Mouse (Mus musculus) kidney, postnatal 36 days (tissue): ENCODE measurements around the gene Tfap2d.

Experiments
- DNase-seq, 2 experiments: peaks; one replicate each; pipeline ENCODE4 v3.0.0; 2021 to 2022; ENCODE audit warnings: mixed read lengths in 2 of 2

Gene Tfap2d

DNA sequence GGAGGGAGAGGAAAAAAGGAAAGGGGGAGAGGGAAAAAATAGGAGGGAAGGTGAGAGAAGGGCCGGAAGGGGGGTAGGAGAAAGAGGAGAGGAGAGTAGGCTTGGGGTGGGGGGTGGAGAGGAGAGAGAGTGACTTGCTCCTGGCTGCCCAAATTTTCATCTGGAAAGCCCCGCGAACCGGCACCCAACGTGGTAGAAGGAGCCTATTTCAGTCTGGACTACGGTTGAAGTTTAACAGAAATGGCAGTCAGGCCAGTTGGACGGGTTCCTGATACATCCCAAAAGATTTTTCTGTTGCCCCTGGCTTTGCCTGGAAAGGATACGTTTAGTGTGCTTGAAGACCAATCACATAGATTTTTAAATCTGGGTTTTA is 108.2 kb downstream of the Tfap2d start:
- peak; percentile 64 to 69 for DNase-seq

- peak in 1 of 2 experiments; percentile 24 for DNase-seq
Observed at GRCm38 (mm10) chr1:19211546-19212154, 108.8 kb downstream of the Tfap2d start.

DNA sequence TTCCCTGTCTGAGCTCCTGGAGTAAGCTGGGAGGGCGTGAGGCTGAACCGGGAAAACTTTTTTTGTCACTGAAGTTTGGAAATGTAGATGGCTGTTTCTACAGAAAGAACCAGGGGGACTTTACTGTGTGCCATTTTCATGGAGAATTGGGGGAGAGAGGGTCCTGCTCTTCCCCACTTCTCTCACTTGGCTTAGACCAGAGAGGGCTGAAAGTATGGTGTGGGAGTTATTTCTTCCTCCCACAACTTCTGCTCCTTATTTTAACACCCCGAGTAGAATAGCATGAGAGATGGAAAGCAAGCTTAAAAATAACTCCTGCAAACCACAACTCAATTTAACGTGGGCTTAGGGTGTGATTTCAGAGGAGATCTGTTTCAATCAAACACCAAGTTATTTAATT is 109.9 kb downstream of the Tfap2d start:
- DNase-seq, result no peak

GRCm38 (mm10) chr1:19213171-19213570 is 110.3 kb downstream of the Tfap2d start:
- DNase-seq, result no peak

GRCm38 (mm10) chr1:19213851-19214395 is 111.1 kb downstream of the Tfap2d start:
- no peak for DNase-seq
